Mouse (Mus musculus) CH12.LX (cell line): Measurements from ENCODE around the gene Slc4a8. TPM values are rescaled to one million over a fixed set of nuclear protein-coding genes. Genes with fewer than 3 reads are reported as not detected.

ENCODE experiments used
- DNase-seq: peaks from one replicate; pipeline ENCODE4 v3.0.0-alpha.2; 2013; ENCODE audit errors: extremely low read depth
- H3K27ac ChIP-seq: 2 replicates; pipeline ENCODE4 v1.5.1; 2012; ENCODE audit warnings: low read depth, mild to moderate bottlenecking, control low read depth, moderate library complexity; ENCODE audit not compliant: insufficient read depth
- H3K27me3 ChIP-seq: replicated peaks from 2 replicates; pipeline ENCODE3; 2012; ENCODE audit warnings: inconsistent platforms
- H3K36me3 ChIP-seq, 2 experiments: replicated peaks in 1 of 2; 2 replicates each; pipeline versions ENCODE3 to v1.6.1; 2012; ENCODE audit warnings: inconsistent platforms in 1 of 2, low read length in 1 of 2, mild to moderate bottlenecking in 1 of 2, mixed read lengths in 1 of 2, moderate library complexity in 1 of 2; ENCODE audit not compliant: control insufficient read depth in 1 of 2, insufficient read depth in 1 of 2
- H3K4me1 ChIP-seq, 2 experiments: 2 replicates each; pipeline ENCODE4 v1.6.1; 2012; ENCODE audit warnings: inconsistent platforms in 1 of 2, moderate library complexity in 1 of 2; ENCODE audit not compliant: insufficient read depth in 2 of 2, control insufficient read depth in 1 of 2
- H3K4me2 ChIP-seq: 2 replicates; pipeline ENCODE4 v1.6.1; 2012; ENCODE audit warnings: low read depth, mild to moderate bottlenecking, control low read depth; ENCODE audit not compliant: poor library complexity, insufficient read depth, severe bottlenecking
- H3K4me3 ChIP-seq, 3 experiments: fragments of 150-350 bp in 1 of 3; sonication (generic) in 1 of 3; replicated peaks in 1 of 3; 2 replicates each; pipeline versions ENCODE3 to v1.5.1; 2011 to 2012; ENCODE audit warnings: low read depth in 2 of 3, low read length in 2 of 3, mild to moderate bottlenecking in 2 of 3, moderate library complexity in 2 of 3, control low read depth in 1 of 3, improper control_type of control experiment in 1 of 3, inconsistent platforms in 1 of 3, mixed read lengths in 1 of 3; ENCODE audit not compliant: poor library complexity in 1 of 3
- H3K79me2 ChIP-seq: replicated peaks from 2 replicates; pipeline ENCODE4 v1.6.1; 2012; ENCODE audit warnings: mild to moderate bottlenecking, moderate library complexity; ENCODE audit not compliant: control insufficient read depth, poor library complexity, insufficient read depth, severe bottlenecking; ENCODE audit errors: extremely low read depth
- H3K9ac ChIP-seq: 2 replicates; pipeline ENCODE4 v1.6.1; 2012; ENCODE audit warnings: low read depth, mild to moderate bottlenecking, control low read depth, moderate library complexity; ENCODE audit not compliant: insufficient read depth
- H3K9me3 ChIP-seq: replicated peaks from 2 replicates; pipeline ENCODE3; 2012; ENCODE audit warnings: low read length, inconsistent platforms, mixed read lengths
- CHD2 ChIP-seq: IDR thresholded peaks from 2 replicates; pipeline ENCODE4 v1.6.1; 2011; ENCODE audit warnings: low read length, improper control_type of control experiment
- CTCF ChIP-seq, 2 experiments: IDR thresholded peaks in 1 of 2; conservative IDR thresholded peaks in 1 of 2; 2 replicates each; pipeline ENCODE4 v1.5.1; 2011 to 2012; ENCODE audit warnings: low read depth in 2 of 2, low read length in 2 of 2, improper control_type of control experiment in 1 of 2, inconsistent platforms in 1 of 2, mild to moderate bottlenecking in 1 of 2, moderate library complexity in 1 of 2
- E2F4 ChIP-seq: IDR thresholded peaks from 2 replicates; pipeline ENCODE4 v1.6.1; 2011; ENCODE audit warnings: low read depth, low read length, improper control_type of control experiment; ENCODE audit not compliant: insufficient replicate concordance
- IRF4 ChIP-seq: IDR thresholded peaks from 2 replicates; pipeline ENCODE4 v1.6.1; 2014; ENCODE audit warnings: low read depth, mild to moderate bottlenecking, inconsistent platforms, low read length, improper control_type of control experiment
- JUN ChIP-seq: IDR thresholded peaks from 2 replicates; pipeline ENCODE4 v1.6.1; 2011; ENCODE audit warnings: low read depth, mild to moderate bottlenecking, low read length, improper control_type of control experiment, moderate library complexity; ENCODE audit not compliant: insufficient read depth
- JUND ChIP-seq: conservative IDR thresholded peaks from 2 replicates; pipeline ENCODE4 v1.6.1; 2011; ENCODE audit warnings: low read depth, low read length, improper control_type of control experiment
- MAFK ChIP-seq: IDR thresholded peaks from 2 replicates; pipeline ENCODE4 v1.6.1; 2011; ENCODE audit warnings: low read length, improper control_type of control experiment; ENCODE audit not compliant: insufficient replicate concordance
- MXI1 ChIP-seq: IDR thresholded peaks from 2 replicates; pipeline ENCODE4 v1.6.1; 2011; ENCODE audit warnings: mild to moderate bottlenecking, low read depth, low read length, improper control_type of control experiment
- MYC ChIP-seq: IDR thresholded peaks from 2 replicates; pipeline ENCODE4 v1.6.1; 2011; ENCODE audit warnings: low read depth, mild to moderate bottlenecking, improper control_type of control experiment, low read length
- NELFE ChIP-seq: IDR thresholded peaks from 2 replicates; pipeline ENCODE4 v1.6.1; 2011; ENCODE audit warnings: low read depth, low read length, improper control_type of control experiment
- NRF1 ChIP-seq: IDR thresholded peaks from 2 replicates; pipeline ENCODE4 v1.6.1; 2014; ENCODE audit warnings: low read depth, mild to moderate bottlenecking, inconsistent platforms, low read length, improper control_type of control experiment, moderate library complexity
- PAX5 ChIP-seq: IDR thresholded peaks from 2 replicates; pipeline ENCODE4 v1.6.1; 2012; ENCODE audit warnings: low read length, inconsistent platforms, mixed read lengths
- POLR2AphosphoS2 ChIP-seq: IDR thresholded peaks from 2 replicates; pipeline ENCODE4 v1.6.1; 2011; ENCODE audit warnings: low read depth, low read length, improper control_type of control experiment
- RCOR1 ChIP-seq: conservative IDR thresholded peaks from 2 replicates; pipeline ENCODE4 v1.6.1; 2012; ENCODE audit warnings: low read depth, mild to moderate bottlenecking, inconsistent platforms, low read length, improper control_type of control experiment
- SMC3 ChIP-seq: IDR thresholded peaks from 2 replicates; pipeline ENCODE4 v1.6.1; 2011; ENCODE audit warnings: low read depth, low read length, improper control_type of control experiment
- TBP ChIP-seq: conservative IDR thresholded peaks from 2 replicates; pipeline ENCODE4 v1.6.1; 2011; ENCODE audit warnings: low read depth, low read length, improper control_type of control experiment
- USF1 ChIP-seq: IDR thresholded peaks from 2 replicates; pipeline ENCODE4 v1.6.1; 2014; ENCODE audit warnings: low read depth, mild to moderate bottlenecking, inconsistent platforms, low read length, improper control_type of control experiment
- ZC3H11A ChIP-seq: IDR thresholded peaks from 2 replicates; pipeline ENCODE4 v1.6.1; 2012; ENCODE audit warnings: low read depth, mild to moderate bottlenecking, inconsistent platforms, low read length, improper control_type of control experiment
- ZMIZ1 ChIP-seq: IDR thresholded peaks from 2 replicates; pipeline ENCODE4 v1.6.1; 2012; ENCODE audit warnings: low read depth, mild to moderate bottlenecking, inconsistent platforms, low read length, improper control_type of control experiment
- dilution Hi-C: fragments of 300-500 bp; cut with MboI; formaldehyde crosslinking; loops from 2 replicates; pipeline ENCODE4 v1.14.3; 2020; ENCODE audit warnings: low sequenced_read_pairs; ENCODE audit not compliant: extremely low pct_unique_long_range_greater_than_20kb, extremely low pct_ligation_motif_present
- in situ Hi-C: fragments of 300-500 bp; cut with MboI; formaldehyde crosslinking; loops from 3 replicates; pipeline ENCODE4 v1.14.3; 2019; ENCODE audit warnings: low sequenced_read_pairs, low pct_ligation_motif_present, low pct_unique_long_range_greater_than_20kb, mixed read lengths
- polyA plus RNA-seq: library from polyadenylated mRNA; unstranded; fragments of >175 nt; gene quantifications from 2 replicates; pipeline ENCODE4 v1.2.1, GENCODE M21; 2012; ENCODE audit warnings: low read depth; ENCODE audit not compliant: insufficient read length
- total RNA-seq, 2 experiments: library from RNA; depleted of rRNA; stranded (reverse); fragments of 300-350 nt in 1 of 2; fragments of >200 nt in 1 of 2; gene quantifications; 2 replicates each; pipeline ENCODE4 v1.2.3; 2012 to 2014

The Slc4a8 gene
- total and polyA plus RNA-seq, 3 experiments = 4.7 to 9.6 (median 5.1) TPM

- H3K27ac ChIP-seq = no peak overlapping the region
- no peak overlapping the region for H3K4me2 ChIP-seq
- TF ChIP-seq RCOR1 = no peak
- TF ChIP-seq CHD2 = no peak
- TF ChIP-seq ZC3H11A = no peak
- TF ChIP-seq SMC3 = no peak
- TF ChIP-seq IRF4 = no peak
- no peak for TF ChIP-seq NELFE
- TF ChIP-seq MYC = no peak
- no peak for TF ChIP-seq E2F4
- TF ChIP-seq NRF1 = no peak
- TF ChIP-seq PAX5 = no peak
- TF ChIP-seq POLR2AphosphoS2 = no peak
- TF ChIP-seq MXI1 = no peak
- TF ChIP-seq TBP = no peak
- no peaks in the 10 kb centered on the region for H3K79me2 ChIP-seq
- H3K9ac ChIP-seq = no peak overlapping the region
- peaks cover 7 to 11% of the 10 kb centered on the region in 2 experiments for H3K4me1 ChIP-seq
- no peaks in the 10 kb centered on the region for H3K36me3 ChIP-seq
- dilution Hi-C loops = no loop called here
- peaks cover 13% of the 10 kb centered on the region for H3K27me3 ChIP-seq
- H3K4me3 ChIP-seq = no peak overlapping the region
- no peak for DNase-seq
- no peaks in the 10 kb centered on the region for H3K9me3 ChIP-seq
- in situ Hi-C loops = no loop called here
These were observed 18.3 kb upstream of the Slc4a8 start for GRCm38 (mm10) chr15:100743238-100743637.

GRCm38 (mm10) chr15:100746478-100747120, 14.9 kb upstream of the Slc4a8 start:
- no peaks in the 10 kb centered on the region for H3K36me3 ChIP-seq
- no peak for DNase-seq
- peak overlapping the region; percentile 86 for H3K4me2 ChIP-seq
- no peaks in the 10 kb centered on the region for H3K9me3 ChIP-seq
- in situ Hi-C loops (no loop called here), dilution Hi-C loops (no loop called here)
- H3K4me1 ChIP-seq = peaks cover 3 to 4% of the 10 kb centered on the region in 2 experiments; a peak in 3 of 4 replicates
- peak overlapping the region in 1 of 3 experiments; percentile 23 for H3K4me3 ChIP-seq
- H3K9ac ChIP-seq = no peak overlapping the region
- no peaks in the 10 kb centered on the region for H3K79me2 ChIP-seq
- H3K27me3 ChIP-seq = peaks cover 13% of the 10 kb centered on the region
- no peak for TF ChIP-seq ZMIZ1
- TF ChIP-seq MAFK = no peak
- TF ChIP-seq POLR2AphosphoS2 = no peak
- no peak for TF ChIP-seq E2F4
- TF ChIP-seq RCOR1 = no peak
- TF ChIP-seq JUND = no peak
- TF ChIP-seq CTCF (conservative IDR thresholded peaks at IDR 0.05 in 1 of 2, IDR thresholded peaks at IDR 0.05 in 1 of 2; ENCODE audit: low read depth in 2 of 2, low read length in 2 of 2) = no peak
- TF ChIP-seq SMC3 = no peak
- TF ChIP-seq CHD2 = no peak
- TF ChIP-seq USF1 = no peak
- TF ChIP-seq JUN = no peak
- TF ChIP-seq NRF1 = no peak
- no peak overlapping the region for H3K27ac ChIP-seq
